Mouse (Mus musculus): ENCODE data around the gene Btg2.

Btg2 gene

DNA sequence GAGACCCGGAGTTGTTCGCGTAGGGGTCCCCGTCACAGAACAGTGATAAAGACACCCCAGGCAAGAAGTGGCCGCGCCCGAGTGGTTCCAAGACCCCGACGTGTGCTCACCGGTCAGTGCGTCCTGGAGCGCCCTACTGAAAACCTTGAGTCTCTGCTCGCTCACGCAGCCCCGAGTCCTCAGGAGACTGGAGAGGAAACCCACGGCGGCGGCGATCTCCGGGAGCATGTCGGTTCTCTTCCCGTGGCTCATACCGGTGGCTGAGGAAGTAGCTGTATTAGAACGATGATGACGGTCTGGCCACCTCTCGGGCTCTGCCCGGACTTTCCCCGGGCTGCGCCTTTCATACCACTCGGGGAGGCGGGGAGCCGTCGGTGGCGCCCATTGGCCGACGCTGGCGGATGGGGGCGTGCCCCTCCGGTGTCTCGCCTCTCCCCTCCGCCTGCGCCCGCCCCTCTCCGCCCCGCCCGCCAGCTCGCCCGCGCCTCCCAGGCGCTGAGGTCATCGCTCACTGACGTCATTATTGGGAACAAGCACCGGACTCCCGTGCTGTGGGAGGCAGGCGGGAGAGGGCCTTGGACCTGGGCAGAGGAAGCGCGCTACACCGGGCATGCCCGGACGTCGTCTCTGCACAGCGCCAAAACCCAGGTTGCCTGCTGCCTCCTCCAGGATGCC is at the start of gene Btg2:
Btg2 (minus strand) TSS at position 319 of the 675 bp plus-strand sequence.
- peak; percentile 99 for DNase-seq (ENCODE audit: low read depth, low spot score)

DNA sequence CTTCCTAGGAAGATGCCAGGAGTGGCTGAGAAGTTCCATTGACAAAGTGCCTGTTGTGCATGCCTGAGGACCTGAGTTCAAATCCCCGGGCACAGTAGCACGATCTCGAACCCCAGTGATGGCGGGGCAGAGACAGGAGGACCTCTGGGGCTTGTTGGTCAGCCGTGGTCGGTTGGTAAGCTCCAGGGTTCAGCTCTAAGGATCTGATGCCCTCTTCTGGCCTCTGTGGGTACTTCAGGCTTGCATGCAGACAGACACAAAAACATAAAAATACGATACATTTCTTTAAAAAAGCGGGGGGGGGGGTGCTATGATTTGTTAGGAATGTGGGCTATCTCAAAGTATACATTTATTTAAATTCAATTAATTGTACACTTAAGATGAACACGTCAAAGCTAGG is 43.3 kb upstream of the Btg2 start:
- DNase-seq (ENCODE audit: low read depth, low spot score): peak; percentile 37

GRCm38 (mm10) chr1:134120179-134120578 is 41.3 kb upstream of the Btg2 start:
- DNase-seq (ENCODE audit: low read depth, low spot score): peak; percentile 91

GRCm38 (mm10) chr1:134117110-134117509 is 38.2 kb upstream of the Btg2 start:
- DNase-seq (ENCODE audit: low read depth, low spot score): no peak

DNA sequence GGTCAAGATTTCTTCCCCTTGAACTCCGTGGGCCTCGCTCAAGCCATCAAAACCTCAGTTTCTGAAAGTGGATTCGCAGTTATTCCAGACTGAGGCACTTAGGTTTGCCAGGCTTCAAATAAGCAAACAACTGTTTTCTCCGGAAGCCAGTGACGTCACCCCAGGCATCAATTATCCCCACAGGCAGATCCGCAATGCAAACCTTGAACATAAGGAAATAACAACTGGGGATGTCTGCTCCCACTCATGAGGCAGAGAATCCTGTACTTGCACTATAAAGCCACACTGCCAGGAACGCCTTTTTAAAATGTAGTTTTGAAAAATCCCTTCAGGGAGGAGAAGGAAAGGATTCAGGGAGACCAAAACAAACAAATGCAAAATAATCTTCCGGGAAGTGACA is 36.5 kb upstream of the Btg2 start:
- peak; percentile 67 for DNase-seq (ENCODE audit: low read depth, low spot score)

GRCm38 (mm10) chr1:134114730-134115129 is 35.8 kb upstream of the Btg2 start:
- DNase-seq (ENCODE audit: low read depth, low spot score): no peak

GRCm38 (mm10) chr1:134114018-134114417 is 35.1 kb upstream of the Btg2 start:
- no peak for DNase-seq (ENCODE audit: low read depth, low spot score)

DNA sequence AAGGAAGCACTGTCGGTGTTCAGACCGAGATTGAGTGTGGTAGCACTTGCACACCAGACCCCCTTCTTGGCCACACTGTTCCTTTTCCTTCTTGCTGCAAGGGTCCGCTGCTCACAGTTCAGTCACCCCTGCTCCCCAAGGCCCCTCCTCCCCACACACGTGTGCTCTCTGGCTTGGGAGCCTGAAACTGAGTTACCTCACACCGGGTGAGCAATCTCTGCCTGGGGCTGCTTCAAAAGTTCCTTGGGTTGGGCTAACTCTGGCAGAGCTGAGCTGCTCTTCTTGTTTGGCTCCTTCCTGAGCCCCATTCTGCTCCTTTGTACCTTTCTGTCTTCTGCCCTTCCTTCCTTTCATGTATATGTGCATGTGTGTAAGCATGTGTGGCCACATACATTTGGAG is 34.6 kb upstream of the Btg2 start:
- DNase-seq (ENCODE audit: low read depth, low spot score): no peak

- DNase-seq (ENCODE audit: low read depth, low spot score): no peak
These were observed 32.1 kb upstream of the Btg2 start, which contains the start of gene Chit1 for GRCm38 (mm10) chr1:134110979-134111378. TSS of gene Chit1 (plus strand) at chr1:134111242.

GRCm38 (mm10) chr1:134110449-134110848 is 31.5 kb upstream of the Btg2 start:
- DNase-seq (ENCODE audit: low read depth, low spot score): no peak

DNA sequence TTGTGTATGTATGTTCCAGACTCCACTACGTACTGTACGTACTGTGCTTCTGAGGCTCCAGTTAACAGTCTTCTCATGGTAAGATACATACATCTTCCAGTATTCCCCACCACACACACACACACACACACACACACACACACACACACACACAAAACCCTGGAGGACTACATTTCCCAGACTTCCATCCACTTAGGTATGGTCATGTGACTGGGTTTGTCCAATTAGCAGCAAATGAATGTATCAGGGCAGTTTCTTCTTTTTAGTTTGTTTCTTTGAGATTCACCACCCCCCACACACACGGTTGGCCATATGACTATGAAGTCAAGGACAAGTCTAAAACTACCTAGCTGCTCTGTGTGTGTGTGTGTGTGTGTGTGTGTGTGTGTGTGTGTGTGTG is 31.1 kb upstream of the Btg2 start:
- DNase-seq (ENCODE audit: low read depth, low spot score): peak; percentile 41

GRCm38 (mm10) chr1:134107777-134108176 is 28.9 kb upstream of the Btg2 start:
- no peak for DNase-seq (ENCODE audit: low read depth, low spot score)

DNA sequence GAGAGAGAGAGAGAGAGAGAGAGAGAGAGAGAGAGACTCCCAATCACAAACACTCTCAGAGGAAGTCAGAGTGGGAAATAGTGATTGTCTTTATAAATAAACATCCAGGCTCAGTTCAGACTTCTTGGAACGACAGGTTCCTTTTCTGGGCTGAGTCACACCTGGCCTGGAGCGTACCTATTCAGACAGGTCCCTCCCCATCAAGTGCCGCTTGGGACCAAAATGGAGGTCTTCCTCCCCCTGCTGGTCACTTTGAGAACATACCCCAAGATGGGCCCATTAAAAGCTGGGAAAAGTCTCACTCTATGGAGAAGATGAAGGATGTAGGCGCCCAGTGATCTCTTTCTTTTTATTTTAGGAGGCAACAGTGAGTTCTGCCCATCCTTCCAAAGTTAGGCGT is 27.8 kb upstream of the Btg2 start:
- peak; percentile 87 for DNase-seq (ENCODE audit: low read depth, low spot score)

GRCm38 (mm10) chr1:134105764-134106430 is 27.0 kb upstream of the Btg2 start:
- no peak for DNase-seq (ENCODE audit: low read depth, low spot score)

- no peak for DNase-seq (ENCODE audit: low read depth, low spot score)
These were observed 26.3 kb upstream of the Btg2 start for GRCm38 (mm10) chr1:134105043-134105763.

GRCm38 (mm10) chr1:134103861-134104260 is 24.9 kb upstream of the Btg2 start:
- DNase-seq (ENCODE audit: low read depth, low spot score): no peak

- DNase-seq (ENCODE audit: low read depth, low spot score): no peak
These were observed 22.7 kb upstream of the Btg2 start for GRCm38 (mm10) chr1:134101593-134101992.

DNA sequence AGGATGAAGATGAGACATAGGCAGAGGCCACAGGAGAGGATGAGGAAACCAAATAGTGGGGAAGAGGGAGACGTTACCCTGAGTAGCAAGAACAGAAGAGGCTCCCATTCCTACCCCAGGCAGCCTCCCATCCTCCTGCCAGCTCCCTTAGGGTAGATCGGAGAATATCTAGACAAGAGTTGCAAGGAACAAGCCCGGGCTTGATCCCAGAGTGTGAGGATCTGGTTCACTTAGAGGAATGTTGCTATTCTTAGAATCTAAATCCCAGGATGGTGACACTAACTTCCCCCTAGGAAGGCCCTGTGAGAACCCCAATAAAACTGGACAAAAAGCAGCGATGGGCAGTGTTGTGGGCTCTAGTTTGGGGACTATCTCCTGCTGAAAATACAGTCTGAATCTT is 22.0 kb upstream of the Btg2 start:
- no peak for DNase-seq (ENCODE audit: low read depth, low spot score)

DNA sequence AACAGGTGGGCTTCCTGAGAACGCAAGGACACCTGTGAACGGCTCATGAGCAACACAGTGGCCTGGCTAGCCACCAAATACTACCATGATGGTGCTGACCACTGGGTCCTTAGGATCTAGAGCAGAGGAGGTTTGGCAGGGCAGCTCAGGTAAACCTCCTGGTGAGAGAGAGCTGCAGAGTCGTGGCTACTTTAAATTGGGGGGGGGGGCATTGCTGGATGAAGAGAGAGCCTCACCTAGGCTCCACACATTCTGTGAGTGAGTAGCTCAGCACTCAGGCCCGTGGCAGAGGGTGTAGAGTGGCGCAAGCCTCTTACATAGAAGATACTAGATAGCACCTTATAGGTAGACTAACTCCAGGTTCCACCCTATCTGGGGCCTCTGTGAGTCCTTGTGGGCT is 21.5 kb upstream of the Btg2 start:
- no peak for DNase-seq (ENCODE audit: low read depth, low spot score)

DNA sequence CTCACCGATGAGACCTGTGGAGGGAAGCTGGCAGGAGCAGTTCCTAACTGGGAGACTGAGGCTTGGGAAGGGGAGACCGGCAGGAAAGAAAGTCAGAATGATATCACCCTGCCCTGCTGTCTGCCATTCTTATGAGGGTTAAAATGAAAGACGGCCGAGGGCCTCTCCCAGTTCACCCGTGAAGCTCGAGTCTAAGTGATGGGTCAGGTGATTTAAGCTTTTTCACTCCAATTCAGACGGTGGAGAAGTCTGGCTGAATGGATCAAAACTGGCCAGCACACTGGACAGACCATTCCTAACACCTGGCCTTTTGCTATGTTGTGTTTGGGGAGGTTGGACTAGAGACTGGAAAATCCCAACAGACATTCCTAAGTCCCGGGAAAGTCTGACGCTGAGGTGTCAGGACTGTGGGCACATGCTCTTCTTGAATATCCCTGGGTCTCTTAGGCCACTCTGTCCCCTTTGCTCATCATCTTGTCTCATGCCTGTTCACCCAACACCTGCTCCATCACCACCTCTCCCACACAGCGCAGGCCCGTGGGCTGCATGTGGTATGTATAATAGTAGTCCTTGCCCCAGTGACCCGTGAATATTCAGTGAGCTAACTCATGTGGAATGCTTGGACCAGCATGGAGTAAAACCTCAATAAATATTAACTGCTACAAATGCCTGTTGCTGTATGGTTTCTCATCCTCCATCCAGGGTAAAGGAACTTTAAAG is 20.8 kb upstream of the Btg2 start:
- no peak for DNase-seq (ENCODE audit: low read depth, low spot score)

GRCm38 (mm10) chr1:134098726-134099515 is 20.0 kb upstream of the Btg2 start:
- DNase-seq (ENCODE audit: low read depth, low spot score): peak; percentile 94

Data from brain, adult 2 months (tissue).